Mouse (Mus musculus) hindbrain, embryonic 16.5 days (tissue): ENCODE data around the gene Gm43738. TPM values are rescaled to one million over a fixed set of nuclear protein-coding genes. Genes with fewer than 3 reads are reported as not detected.

Experiments
- ATAC-seq: fragments of 200-750 bp; cut with Nextera tagmentation; 2 replicates; pipeline ENCODE4 v1.8.0; 2017; ENCODE audit warnings: moderate TSS enrichment, moderate library complexity
- H3K27ac ChIP-seq: fragments of 300-500 bp; sonication (generic); 2 replicates; pipeline ENCODE4 v1.5.1; 2014; ENCODE audit warnings: low read depth, mild to moderate bottlenecking, control low read depth, low read length, moderate library complexity
- H3K27me3 ChIP-seq: fragments of 300-500 bp; sonication (generic); replicated peaks from 2 replicates; pipeline ENCODE4 v1.6.1; 2014; ENCODE audit warnings: low read length; ENCODE audit not compliant: control insufficient read depth, insufficient read depth
- H3K36me3 ChIP-seq: fragments of 300-500 bp; sonication (generic); 2 replicates; pipeline ENCODE4 v1.6.1; 2014; ENCODE audit warnings: mild to moderate bottlenecking, low read length, moderate library complexity, mixed read lengths; ENCODE audit not compliant: control insufficient read depth, insufficient read depth
- H3K4me1 ChIP-seq: fragments of 300-500 bp; sonication (generic); 2 replicates; pipeline ENCODE4 v1.6.1; 2014; ENCODE audit warnings: low read depth, low read length; ENCODE audit not compliant: control insufficient read depth, insufficient read depth
- H3K4me2 ChIP-seq: fragments of 300-500 bp; sonication (generic); 2 replicates; pipeline ENCODE4 v1.6.1; 2014; ENCODE audit warnings: mild to moderate bottlenecking, low read length, control low read depth, moderate library complexity
- H3K4me3 ChIP-seq: fragments of 300-500 bp; sonication (generic); 2 replicates; pipeline ENCODE4 v1.5.1; 2014; ENCODE audit warnings: mild to moderate bottlenecking, low read length, control low read depth, moderate library complexity
- H3K9ac ChIP-seq: fragments of 300-500 bp; sonication (generic); 2 replicates; pipeline ENCODE4 v1.6.1; 2014; ENCODE audit warnings: low read depth, mild to moderate bottlenecking, control low read depth, low read length, moderate library complexity
- H3K9me3 ChIP-seq: fragments of 300-500 bp; sonication (generic); 2 replicates; pipeline ENCODE4 v1.6.1; 2014; ENCODE audit warnings: mild to moderate bottlenecking, low read length, moderate library complexity; ENCODE audit not compliant: control insufficient read depth
- WGBS: fragments of 180-500 bp; shearing (Covaris S2); extraction: QIAGEN DNeasy Blood & Tissue Kit; methylation state at CpG from one replicate; pipeline ENCODE4 v1.1.7; 2014; 5-methylcytosine and 5-hydroxymethylcytosine counted together
- polyA plus RNA-seq: library from polyadenylated mRNA; unstranded; fragments of >200 nt; fragmentation: Nextera tagmentation; extraction: Ambion mirVana; gene quantifications from 2 replicates; pipeline ENCODE4 v1.2.1, GENCODE M21; 2015

Gene Gm43738
- polyA plus RNA-seq, 1 experiment from 2014 or later = not detected

GRCm38 (mm10) chr3:89108146-89108545, 7.2 kb upstream of the Gm43738 start:
- no peak overlapping the region for H3K4me3 ChIP-seq
- 73% methylated on average over 1 of the region's 1 CpGs for WGBS

GRCm38 (mm10) chr3:89107545-89107944, 6.6 kb upstream of the Gm43738 start:
- Histone ChIP-seq H3K27me3 (no peaks in the 10 kb centered on the region), H3K4me2 (no peak overlapping the region), H3K9ac (no peak overlapping the region), H3K36me3 (no peaks in the 10 kb centered on the region), H3K27ac (no peak overlapping the region), H3K4me3 (no peak overlapping the region), H3K4me1 (peaks cover 2% of the 10 kb centered on the region), H3K9me3 (no peaks in the 10 kb centered on the region)
- 72% methylated on average over 3 of the region's 3 CpGs for WGBS
- ATAC-seq = no peak

More at GRCm38 (mm10) chr3:89108146-89108545, 7.2 kb upstream of the Gm43738 start:
- Histone ChIP-seq H3K9ac (no peak overlapping the region), H3K4me2 (no peak overlapping the region), H3K36me3 (no peaks in the 10 kb centered on the region), H3K27ac (no peak overlapping the region), H3K9me3 (no peaks in the 10 kb centered on the region), H3K27me3 (no peaks in the 10 kb centered on the region), H3K4me1 (no peaks in the 10 kb centered on the region)
- no peak for ATAC-seq

- no peak overlapping the region for H3K4me2 ChIP-seq
- H3K9ac ChIP-seq = no peak overlapping the region
- H3K27ac ChIP-seq = no peak overlapping the region
- no peaks in the 10 kb centered on the region for H3K27me3 ChIP-seq
- peaks cover 6% of the 10 kb centered on the region for H3K4me1 ChIP-seq
- no peak overlapping the region for H3K4me3 ChIP-seq
- no peak for ATAC-seq
- H3K36me3 ChIP-seq = no peaks in the 10 kb centered on the region
- H3K9me3 ChIP-seq = no peaks in the 10 kb centered on the region
Observed at GRCm38 (mm10) chr3:89106881-89107280, 6.0 kb upstream of the Gm43738 start.

GRCm38 (mm10) chr3:89103291-89103595, 2.3 kb upstream of the Gm43738 start:
- no peak overlapping the region; the same call in 1 of the 2 replicates for H3K27ac ChIP-seq
- ATAC-seq = no peak
- WGBS = 82% methylated on average over 4 of the region's 4 CpGs

GRCm38 (mm10) chr3:89102495-89103290, 1.8 kb upstream of the Gm43738 start:
- 70% methylated on average over 12 of the region's 12 CpGs for WGBS
- peaks cover 27% of the 10 kb centered on the region for H3K4me1 ChIP-seq
- ATAC-seq = no peak
- H3K9ac ChIP-seq = no peak overlapping the region
- no peaks in the 10 kb centered on the region for H3K9me3 ChIP-seq
- peak overlapping the region; percentile 62 for H3K4me3 ChIP-seq
- H3K27ac ChIP-seq = peak overlapping the region; percentile 86
- peaks cover 9% of the 10 kb centered on the region for H3K36me3 ChIP-seq
- H3K27me3 ChIP-seq = no peaks in the 10 kb centered on the region
- peak overlapping the region; percentile 73 for H3K4me2 ChIP-seq

More at GRCm38 (mm10) chr3:89103291-89103595, 2.3 kb upstream of the Gm43738 start:
- H3K4me2 ChIP-seq = no peak overlapping the region
- H3K4me3 ChIP-seq = no peak overlapping the region
- H3K27me3 ChIP-seq = no peaks in the 10 kb centered on the region
- H3K36me3 ChIP-seq = peaks cover 6% of the 10 kb centered on the region
- H3K4me1 ChIP-seq = peaks cover 27% of the 10 kb centered on the region
- no peaks in the 10 kb centered on the region for H3K9me3 ChIP-seq
- H3K9ac ChIP-seq = no peak overlapping the region

- Histone ChIP-seq H3K9ac (peak within 1 kb of the TSS; percentile 72), H3K4me2 (peak within 1 kb of the TSS; percentile 87), H3K4me1 (peaks cover 27% of the 10 kb centered on the region), H3K4me3 (peak within 1 kb of the TSS; percentile 62), H3K27ac (peak within 1 kb of the TSS; percentile 86), H3K9me3 (no peaks in the 10 kb centered on the region), H3K27me3 (no peaks in the 10 kb centered on the region), H3K36me3 (peaks cover 9% of the 10 kb centered on the region)
- peak; percentile 99 for ATAC-seq
- 0% methylated on average over 26 of the region's 26 CpGs for WGBS
Observed at GRCm38 (mm10) chr3:89101812-89102494, 1.1 kb upstream of the Gm43738 start, which contains the start of gene Fdps. Gene Fdps (minus strand): TSS chr3:89101959.

GRCm38 (mm10) chr3:89101459-89101811, 536 bp upstream of the Gm43738 start:
- Histone ChIP-seq H3K9me3 (no peaks in the 10 kb centered on the region), H3K4me3 (peak overlapping the region; percentile 62)
- WGBS = 0% methylated on average over 19 of the region's 19 CpGs

GRCm38 (mm10) chr3:89094021-89094420, 6.9 kb downstream of the Gm43738 start:
- Histone ChIP-seq H3K27me3 (no peaks in the 10 kb centered on the region), H3K4me3 (no peak overlapping the region), H3K36me3 (peaks cover 24% of the 10 kb centered on the region), H3K4me1 (peaks cover 15% of the 10 kb centered on the region), H3K27ac (no peak overlapping the region), H3K9ac (no peak overlapping the region), H3K4me2 (no peak overlapping the region), H3K9me3 (no peaks in the 10 kb centered on the region)
- ATAC-seq = no peak
- WGBS = 84% methylated on average over 10 of the region's 10 CpGs

More at GRCm38 (mm10) chr3:89101459-89101811, 536 bp upstream of the Gm43738 start:
- peak overlapping the region; percentile 70 for H3K27ac ChIP-seq
- H3K36me3 ChIP-seq = peaks cover 12% of the 10 kb centered on the region
- peak; percentile 35 for ATAC-seq
- peak overlapping the region; percentile 72 for H3K9ac ChIP-seq
- peaks cover 27% of the 10 kb centered on the region for H3K4me1 ChIP-seq
- H3K4me2 ChIP-seq = peak overlapping the region; percentile 87
- H3K27me3 ChIP-seq = no peaks in the 10 kb centered on the region

GRCm38 (mm10) chr3:89093175-89093574, 7.7 kb downstream of the Gm43738 start, which contains the start of gene Rusc1:
Gene Rusc1 (minus strand): TSS chr3:89093311.
- peak; percentile 84 for ATAC-seq
- 0% methylated on average over 18 of the region's 18 CpGs for WGBS
- H3K9ac ChIP-seq = peak within 1 kb of the TSS; percentile 78
- H3K27me3 ChIP-seq = no peaks in the 10 kb centered on the region
- H3K4me2 ChIP-seq = peak within 1 kb of the TSS; percentile 95
- H3K4me3 ChIP-seq = peak within 1 kb of the TSS; percentile 70
- peaks cover 24% of the 10 kb centered on the region for H3K36me3 ChIP-seq
- H3K27ac ChIP-seq = peak within 1 kb of the TSS; percentile 84
- H3K4me1 ChIP-seq = peaks cover 18% of the 10 kb centered on the region
- no peaks in the 10 kb centered on the region for H3K9me3 ChIP-seq
